Mouse (Mus musculus) erythroblast, embryonic 14.5 days (primary cell): ENCODE results near the gene Dlgap1.

Source experiments
- GATA1 ChIP-seq: IDR thresholded peaks from 2 replicates; pipeline ENCODE4 v1.6.1; 2012; ENCODE audit warnings: low read length, inconsistent platforms, mixed read lengths
- TAL1 ChIP-seq: IDR thresholded peaks from 3 replicates; pipeline ENCODE4 v1.6.1; 2012; ENCODE audit warnings: low read length, inconsistent platforms, mixed read lengths

- TF ChIP-seq GATA1 (no peak), TAL1 (no peak)
These were observed 497.5 kb downstream of the Dlgap1 start for GRCm38 (mm10) chr17:70466413-70466812.
